Mouse (Mus musculus) E14TG2a.4 (cell line): Measurements from ENCODE around the gene Hist1h2af.
A peak's percentile ranks its signal among the peaks of the same experiment; 100 is the strongest.

Source experiments
- H3K27me3 ChIP-seq: 2 replicates; pipeline ENCODE4 v1.6.1; 2014; ENCODE audit warnings: low read length, control low read depth; ENCODE audit not compliant: insufficient read depth
- H3K36me3 ChIP-seq: 2 replicates; pipeline ENCODE4 v1.6.1; 2014; ENCODE audit warnings: low read length, control low read depth; ENCODE audit not compliant: insufficient read depth
- H3K4me1 ChIP-seq: replicated peaks from 2 replicates; pipeline ENCODE4 v1.6.1; 2014; ENCODE audit warnings: low read depth, low read length, control low read depth
- H3K4me3 ChIP-seq: replicated peaks from 2 replicates; pipeline ENCODE4 v1.5.1; 2014; ENCODE audit warnings: mild to moderate bottlenecking, low read length
- H3K9me3 ChIP-seq: 2 replicates; pipeline ENCODE4 v1.6.1; 2014; ENCODE audit warnings: low read length, control low read depth
- CTCF ChIP-seq: conservative IDR thresholded peaks from 2 replicates; pipeline ENCODE4 v1.5.1; 2014; ENCODE audit warnings: low read length
- NANOG ChIP-seq: IDR thresholded peaks from 2 replicates; pipeline ENCODE4 v1.6.1; 2014; ENCODE audit warnings: borderline replicate concordance, low read length, mixed read lengths
- POU5F1 ChIP-seq: IDR thresholded peaks from 2 replicates; pipeline ENCODE4 v1.6.1; 2014; ENCODE audit warnings: low read length, borderline replicate concordance

The Hist1h2af gene

GRCm38 (mm10) chr13:23506819-23507515 lies 26.7 kb upstream of the Hist1h2af start:
- no peaks in the 10 kb centered on the region for H3K36me3 ChIP-seq

GRCm38 (mm10) chr13:23510127-23510526 lies 23.6 kb upstream of the Hist1h2af start:
- H3K4me1 ChIP-seq, result peaks cover 74% of the 10 kb centered on the region
- no peak overlapping the region for H3K4me3 ChIP-seq
- no peaks in the 10 kb centered on the region for H3K9me3 ChIP-seq
- no peak for TF ChIP-seq POU5F1
- TF ChIP-seq CTCF, result no peak
- no peak for TF ChIP-seq NANOG
- H3K36me3 ChIP-seq, result no peaks in the 10 kb centered on the region
- no peaks in the 10 kb centered on the region for H3K27me3 ChIP-seq

More at GRCm38 (mm10) chr13:23506819-23507515, 26.7 kb upstream of the Hist1h2af start:
- Histone ChIP-seq H3K4me1 (peaks cover 67% of the 10 kb centered on the region), H3K27me3 (no peaks in the 10 kb centered on the region), H3K9me3 (no peaks in the 10 kb centered on the region), H3K4me3 (peak overlapping the region; percentile 80)
- no peak for TF ChIP-seq POU5F1
- TF ChIP-seq CTCF, result no peak
- TF ChIP-seq NANOG, result no peak

GRCm38 (mm10) chr13:23513517-23513916 lies 20.2 kb upstream of the Hist1h2af start:
- no peaks in the 10 kb centered on the region for H3K9me3 ChIP-seq
- H3K36me3 ChIP-seq, result no peaks in the 10 kb centered on the region
- no peak for TF ChIP-seq CTCF
- no peak for TF ChIP-seq POU5F1
- TF ChIP-seq NANOG, result no peak
- no peak overlapping the region for H3K4me3 ChIP-seq
- peaks cover 64% of the 10 kb centered on the region for H3K4me1 ChIP-seq
- no peaks in the 10 kb centered on the region for H3K27me3 ChIP-seq

GRCm38 (mm10) chr13:23515281-23515680 lies 18.4 kb upstream of the Hist1h2af start:
- Histone ChIP-seq H3K4me1 (peaks cover 64% of the 10 kb centered on the region), H3K4me3 (no peak overlapping the region), H3K27me3 (no peaks in the 10 kb centered on the region), H3K36me3 (no peaks in the 10 kb centered on the region), H3K9me3 (no peaks in the 10 kb centered on the region)
- TF ChIP-seq CTCF (no peak), POU5F1 (no peak), NANOG (no peak)

GRCm38 (mm10) chr13:23515826-23516620 lies 17.7 kb upstream of the Hist1h2af start:
- no peaks in the 10 kb centered on the region for H3K27me3 ChIP-seq
- peak overlapping the region; percentile 85 for H3K4me3 ChIP-seq
- H3K9me3 ChIP-seq, result no peaks in the 10 kb centered on the region
- peaks cover 62% of the 10 kb centered on the region for H3K4me1 ChIP-seq
- H3K36me3 ChIP-seq, result no peaks in the 10 kb centered on the region
- no peak for TF ChIP-seq NANOG
- no peak for TF ChIP-seq POU5F1
- TF ChIP-seq CTCF, result no peak

- TF ChIP-seq NANOG (no peak), CTCF (no peak), POU5F1 (no peak)
- Histone ChIP-seq H3K4me3 (peak overlapping the region; percentile 85), H3K27me3 (no peaks in the 10 kb centered on the region), H3K4me1 (peaks cover 62% of the 10 kb centered on the region), H3K9me3 (no peaks in the 10 kb centered on the region), H3K36me3 (no peaks in the 10 kb centered on the region)
Observed at GRCm38 (mm10) chr13:23516822-23517602, 16.7 kb upstream of the Hist1h2af start.

GRCm38 (mm10) chr13:23517603-23518294 lies 16.0 kb upstream of the Hist1h2af start:
- no peaks in the 10 kb centered on the region for H3K27me3 ChIP-seq
- H3K4me1 ChIP-seq, result peaks cover 58% of the 10 kb centered on the region
- no peaks in the 10 kb centered on the region for H3K9me3 ChIP-seq
- TF ChIP-seq NANOG (no peak), POU5F1 (no peak), CTCF (no peak)
- H3K36me3 ChIP-seq, result no peaks in the 10 kb centered on the region
- peak overlapping the region; percentile 85 for H3K4me3 ChIP-seq
